Mouse (Mus musculus) T-cell, adult 66 days (primary cell): ENCODE data around the gene Tdrkh. TPM values are rescaled to one million over a fixed set of nuclear protein-coding genes. Genes with fewer than 3 reads are reported as not detected.

Source experiments
- total RNA-seq, 2 experiments: library from RNA; stranded (reverse); gene quantifications; 3 replicates in 1 of 2; 4 replicates in 1 of 2; pipeline ENCODE4 v1.2.4; 2023

Gene Tdrkh
- total RNA-seq, result 1 to 10 TPM; 5.6 to 6.8 TPM

DNA sequence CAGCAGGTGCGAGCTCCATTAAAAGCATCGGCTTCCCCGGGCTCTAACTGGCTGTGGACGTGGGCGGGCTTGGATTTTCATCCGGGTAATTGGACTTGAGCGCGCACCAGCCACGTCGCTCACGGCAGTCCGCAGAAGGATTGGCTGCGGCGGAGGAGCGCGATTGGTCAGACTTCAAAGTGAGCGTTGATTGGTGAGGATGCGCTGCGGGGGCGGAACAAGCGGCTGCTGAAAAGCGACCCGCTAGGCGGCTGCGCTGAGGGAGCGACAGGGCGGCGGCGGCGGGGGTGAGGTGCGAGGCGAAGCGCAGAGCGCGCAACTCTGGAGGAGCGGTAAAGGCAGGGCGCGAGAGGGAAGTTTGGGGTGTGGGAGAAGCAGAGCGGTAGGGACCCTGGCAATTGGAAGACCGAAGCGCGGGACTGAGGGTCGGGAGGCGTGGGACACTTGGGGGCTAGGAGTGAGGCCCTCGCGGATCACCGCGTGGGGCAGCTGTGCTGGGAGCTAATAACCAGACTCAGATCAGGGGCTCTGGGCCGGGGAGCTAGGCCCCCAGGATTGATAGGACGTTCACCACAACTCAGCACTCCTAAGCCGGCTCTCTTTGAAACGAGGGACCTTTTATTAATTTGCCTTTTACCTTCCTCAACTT is at the start of gene Tdrkh:
TSS of gene Tdrkh (plus strand) at position 243 of the 649 bp plus-strand sequence.

DNA sequence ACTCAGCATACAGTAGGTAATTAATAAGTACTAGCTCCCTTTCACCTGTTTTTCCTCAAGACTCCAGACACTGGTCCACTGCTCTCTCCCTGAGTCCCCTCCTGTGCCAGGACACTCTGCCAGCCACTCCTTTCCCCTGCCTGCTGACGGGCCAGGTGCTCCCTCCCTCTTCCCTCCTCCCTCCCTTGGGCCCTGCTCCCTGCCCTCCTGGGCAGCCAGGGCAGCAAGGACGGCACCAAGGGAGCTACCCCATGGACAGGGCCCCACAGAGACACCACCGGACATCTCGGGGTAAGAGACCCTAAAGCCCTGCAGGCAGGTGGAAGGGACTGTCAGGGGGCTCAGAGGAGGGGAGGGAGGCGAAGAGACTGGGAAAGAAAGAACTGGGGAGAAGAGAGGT is 40.4 kb upstream of the Tdrkh start, which contains the start of gene Rorc:
TSS of gene Rorc (plus strand) at position 154 of the 400 bp plus-strand sequence.

DNA sequence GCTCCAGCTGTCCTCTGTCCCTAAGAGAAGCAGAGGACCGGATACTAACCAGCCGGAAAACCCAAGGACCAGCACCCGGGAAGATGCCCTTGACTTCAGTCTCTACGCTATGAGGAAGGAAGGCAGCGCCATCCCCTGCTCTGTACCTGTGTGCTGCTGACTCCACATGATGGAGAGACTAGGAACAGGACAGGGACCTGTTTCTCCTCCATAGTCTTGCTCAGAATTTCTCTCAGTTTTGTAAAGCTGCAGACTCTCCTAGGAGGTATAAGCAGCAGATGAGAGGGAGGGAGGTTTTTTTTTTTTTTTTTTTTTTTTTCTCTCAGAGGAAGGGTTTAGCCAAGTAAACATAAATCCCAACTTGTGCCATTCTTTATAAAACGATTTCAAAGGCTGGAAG is 14.9 kb upstream of the Tdrkh start, which contains the start of gene Lingo4:
TSS of gene Lingo4 (plus strand) at position 301 of the 400 bp plus-strand sequence.

DNA sequence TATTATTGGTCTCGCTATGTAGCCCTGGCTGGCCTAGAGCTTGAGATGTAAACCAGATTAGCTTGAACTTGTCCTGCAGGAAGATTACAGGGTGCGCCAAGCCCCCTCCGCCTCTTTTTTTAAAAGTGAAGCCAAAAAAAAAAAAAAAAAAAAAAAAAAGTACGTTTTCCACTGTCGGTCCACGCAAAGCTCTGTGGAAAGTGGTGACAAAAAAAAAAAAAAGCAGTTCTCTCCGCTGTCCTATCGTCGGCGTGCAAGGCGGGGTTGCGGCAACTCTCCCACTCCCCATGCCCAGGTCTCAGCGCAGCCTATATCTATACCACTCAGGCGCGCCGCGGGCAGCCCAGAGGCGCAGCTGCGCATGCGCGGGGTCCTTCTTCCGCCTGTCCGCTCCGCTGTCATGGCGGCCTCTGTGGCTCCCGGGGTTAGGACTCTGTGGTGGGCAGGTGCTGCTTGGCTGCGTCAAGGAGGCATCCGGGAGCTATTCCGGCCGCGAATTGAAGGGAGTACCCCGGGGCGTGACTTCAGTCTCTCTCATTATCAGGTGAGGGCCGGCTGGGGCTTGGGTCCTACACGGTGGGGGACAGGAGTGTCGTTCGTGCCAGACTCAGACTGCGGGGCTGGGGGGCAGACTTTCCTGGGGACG is 30.0 kb downstream of the Tdrkh start, which contains the start of gene Mrpl9:
TSS of gene Mrpl9 (plus strand) at position 368 of the 646 bp plus-strand sequence.

DNA sequence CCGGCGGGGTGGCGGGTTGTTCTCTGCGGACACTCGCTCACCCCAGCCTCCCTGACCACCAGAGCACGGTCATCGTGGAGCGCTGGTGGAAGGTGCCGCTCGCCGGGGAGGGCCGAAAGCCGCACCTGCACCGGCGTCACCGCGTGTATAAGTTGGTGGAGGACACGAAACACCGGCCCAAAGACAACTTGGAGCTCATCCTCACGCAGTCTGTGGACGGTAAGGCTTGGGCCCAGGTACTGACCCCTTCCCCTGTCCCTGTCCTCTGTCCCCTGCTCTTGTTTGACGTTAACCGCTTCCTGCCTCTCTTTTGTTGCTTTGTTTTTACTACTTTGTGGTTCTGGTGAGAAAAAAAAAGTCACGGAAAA is 30.5 kb downstream of the Tdrkh start, which contains the start of gene Oaz3:
TSS of gene Oaz3 (minus strand) at position 319 of the 368 bp plus-strand sequence.

DNA sequence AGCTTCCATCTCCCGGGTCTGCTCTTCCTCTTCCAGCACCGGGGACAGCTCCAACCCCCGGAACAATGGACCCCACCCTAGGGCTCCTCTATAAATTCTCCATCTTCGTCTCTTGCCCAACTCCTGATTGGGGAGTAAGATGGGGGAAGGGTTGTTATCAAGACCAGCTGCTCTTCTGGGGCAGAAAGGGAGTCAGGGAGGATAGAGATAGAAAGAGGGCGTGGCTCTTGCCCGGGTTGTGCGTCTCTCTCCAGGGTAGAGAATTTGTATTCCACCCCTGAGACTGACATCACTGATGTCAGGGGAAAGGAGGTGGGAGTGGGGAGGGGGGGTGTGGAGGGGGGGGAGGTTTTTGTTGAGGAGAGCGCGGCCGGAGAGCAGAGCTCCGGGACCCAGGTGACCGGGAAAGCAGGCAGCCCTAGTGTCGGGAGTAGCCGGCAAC is 64.9 kb downstream of the Tdrkh start, which contains the start of gene Celf3:
TSS of gene Celf3 (plus strand) at position 315 of the 442 bp plus-strand sequence.

DNA sequence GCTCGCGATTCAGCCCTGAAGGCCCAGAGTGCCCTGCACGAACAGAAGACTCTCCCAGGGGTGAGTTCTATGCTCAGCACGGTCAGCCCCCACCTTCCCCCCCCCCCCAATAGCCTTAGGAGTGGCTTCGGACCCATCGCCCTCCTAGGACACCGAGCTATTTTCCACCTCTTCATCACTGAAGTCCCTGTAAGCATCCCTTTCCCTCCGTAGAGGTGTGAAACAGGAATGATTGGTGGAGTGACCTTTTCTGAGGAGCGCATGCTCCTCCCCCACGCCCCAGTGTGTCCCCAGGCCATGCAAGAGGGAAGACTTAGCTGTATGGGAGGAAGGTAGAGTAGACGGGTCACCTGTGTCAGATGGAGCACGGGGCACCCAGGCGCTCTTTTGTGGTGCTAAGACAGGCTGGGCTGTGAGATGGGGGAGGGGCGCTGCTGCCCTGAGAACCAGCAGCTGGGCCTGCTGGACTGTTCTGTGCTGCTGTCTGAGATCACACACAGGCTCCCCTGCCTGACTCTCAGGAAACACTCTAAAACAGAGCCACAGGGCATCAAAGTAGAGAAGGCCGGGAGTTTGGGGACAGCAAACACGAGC is 67.3 kb downstream of the Tdrkh start, which contains the start of gene Riiad1:
TSS of gene Riiad1 (minus strand) at position 51 of the 594 bp plus-strand sequence.

Other genes starting within 250 kb of the Tdrkh start
- not detected for gene Gm10696, start 235.1 kb upstream of the Tdrkh start, total RNA-seq
- gene Gm5286, start 216.6 kb upstream of the Tdrkh start, total RNA-seq, result not detected
- gene Gm4778, start 149.2 kb upstream of the Tdrkh start, total RNA-seq, result not detected
- gene Them4, start 103.2 kb upstream of the Tdrkh start, total RNA-seq, result 1 to 10 TPM; 4.8 to 8.9 TPM
- gene Them5, start 71.2 kb upstream of the Tdrkh start, total RNA-seq, result not detected
- gene C2cd4d, start 50.8 kb upstream of the Tdrkh start, total RNA-seq, result not detected
- gene Rorc, start 40.5 kb upstream of the Tdrkh start, total RNA-seq, result 1 to 10 TPM; 1.5 to 2.6 TPM
- under 1 TPM; 0.52 to 0.56 TPM for gene Lingo4, start 14.8 kb upstream of the Tdrkh start, total RNA-seq
- 10 to 100 TPM; 66.8 to 68.7 TPM for gene Mrpl9, start 30.0 kb downstream of the Tdrkh start, total RNA-seq
- under 1 TPM in 1 of 2 experiments, not detected in 1; 0.44 TPM for gene Oaz3, start 30.6 kb downstream of the Tdrkh start, total RNA-seq
- gene Celf3, start 65.0 kb downstream of the Tdrkh start, total RNA-seq, result not detected
- 1 to 10 TPM in 1 of 2 experiments, not detected in 1; 1.8 TPM for gene Riiad1, start 67.1 kb downstream of the Tdrkh start, total RNA-seq
- 10 to 100 TPM; 36.3 to 39.2 TPM for gene Snx27, start 169.4 kb downstream of the Tdrkh start, total RNA-seq
- not detected for gene Gm10972, start 229.8 kb downstream of the Tdrkh start, total RNA-seq
- 1 to 10 TPM; 2.8 to 4.2 TPM for gene Tuft1, start 245.6 kb downstream of the Tdrkh start, total RNA-seq